ENCODE assay signal across 24 mouse cellular contexts in the genomic region with DNA sequence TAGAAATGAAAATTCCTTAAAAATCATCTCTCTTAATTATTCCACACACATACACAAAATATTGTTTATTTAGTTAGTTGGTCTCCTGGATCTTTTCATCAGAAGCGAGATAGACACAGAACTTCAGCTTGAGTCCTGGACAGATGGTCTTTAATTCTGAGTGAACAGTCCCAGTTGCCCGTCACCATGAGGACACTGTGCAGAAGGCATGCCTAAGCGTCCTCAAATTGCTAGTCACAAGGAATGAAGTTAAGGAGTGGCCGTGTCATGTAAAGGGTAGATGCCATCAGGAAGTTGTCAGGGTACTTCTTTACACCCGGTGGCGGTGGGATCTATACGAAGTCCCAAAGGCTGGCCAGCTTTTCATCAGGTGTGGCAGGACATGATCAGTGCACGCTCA. TPM values are rescaled to one million over a fixed set of nuclear protein-coding genes. Genes with fewer than 3 reads are reported as not detected.
DNase-seq lines count a peak whose midpoint lies in the region; ATAC-seq and TF ChIP-seq lines count a peak whose summit lies in the region.
"Had no signal": no experiment of that assay in that cellular context is flagged by ENCODE, and none has a peak within 500 bp of the region (broad histone marks: within the 10 kb centered on the region; RNA-seq: fewer than 3 reads in every experiment).

No protein-coding gene starts in this region.

- H3K27ac ChIP-seq in gastrocnemius, adult 2 months = peak overlapping the region; percentile 38; the same call in 1 of the 2 replicates
- H3K27ac ChIP-seq in liver, embryonic 12.5 days = peak overlapping the region; percentile 96
- H3K27ac ChIP-seq: embryonic facial prominence, embryonic 15.5 days; heart, embryonic 15.5 days; hindbrain, postnatal 0 days; limb, embryonic 10.5 days; neural tube, embryonic 12.5 days had no signal

- H3K9me3 ChIP-seq in megakaryocyte, embryonic 14.5 days = no peaks in the 10 kb centered on the region
- H3K9me3 ChIP-seq in liver, embryonic 12.5 days (replicated peaks) = no peaks in the 10 kb centered on the region
- H3K9me3 ChIP-seq: embryonic facial prominence, embryonic 15.5 days; heart, embryonic 15.5 days; hindbrain, embryonic 10.5 days; limb, embryonic 10.5 days; neural tube, embryonic 12.5 days; stomach, embryonic 15.5 days had no signal

- peaks cover 83% of the 10 kb centered on the region for H3K36me3 ChIP-seq in megakaryocyte, embryonic 14.5 days (replicated peaks; ENCODE audit: low read length)
- H3K36me3 ChIP-seq in liver, embryonic 12.5 days = peaks cover 39% of the 10 kb centered on the region
- H3K36me3 ChIP-seq: embryonic facial prominence, embryonic 15.5 days; heart, embryonic 15.5 days; hindbrain, embryonic 10.5 days; limb, embryonic 10.5 days; neural tube, embryonic 12.5 days; stomach, embryonic 15.5 days had no signal

- peak overlapping the region; percentile 89 for H3K4me2 ChIP-seq in liver, embryonic 12.5 days
- H3K4me2 ChIP-seq: embryonic facial prominence, embryonic 15.5 days; heart, embryonic 15.5 days; midbrain, embryonic 11.5 days; neural tube, embryonic 12.5 days; stomach, embryonic 15.5 days had no signal

- H3K4me3 ChIP-seq in gastrocnemius, adult 2 months = no peak overlapping the region
- peak overlapping the region; percentile 83 for H3K4me3 ChIP-seq in megakaryocyte, embryonic 14.5 days (replicated peaks)
- no peak overlapping the region for H3K4me3 ChIP-seq in liver, embryonic 12.5 days
- H3K4me3 ChIP-seq: embryonic facial prominence, embryonic 15.5 days; heart, embryonic 15.5 days; hindbrain, embryonic 10.5 days; limb, embryonic 10.5 days; neural tube, embryonic 12.5 days; stomach, embryonic 15.5 days had no signal

- intact Hi-C loops in gastrocnemius, adult 2 months (cut with DNase I) = no loop called here
- intact Hi-C loops in gastrocnemius, postnatal 36 days (cut with DNase I) = no loop called here

- H3K27me3 ChIP-seq in megakaryocyte, embryonic 14.5 days (replicated peaks) = no peaks in the 10 kb centered on the region
- H3K27me3 ChIP-seq in liver, embryonic 12.5 days (replicated peaks) = no peaks in the 10 kb centered on the region
- H3K27me3 ChIP-seq: embryonic facial prominence, embryonic 15.5 days; heart, embryonic 15.5 days; neural tube, embryonic 12.5 days; stomach, embryonic 15.5 days had no signal

- 54% methylated on average over 8 of the region's 8 CpGs for WGBS in liver, embryonic 12.5 days (ENCODE audit: insufficient replicate concordance)

- DNase-seq in gastrocnemius, adult 2 months = no peak
- DNase-seq in gastrocnemius, postnatal 36 days = no peak
- no peak for DNase-seq in frontal cortex, postnatal 36 days (ENCODE audit: low spot score in 2 of 2)
- no peak for DNase-seq in kidney, adult 11 months
- DNase-seq: embryo, embryonic 11 days; forebrain, postnatal 0 days; kidney, adult 8-10 months; kidney, postnatal 14 days; lung, postnatal 14 days; right cerebral cortex, postnatal 25 days; thymus, adult 18-20 months; thymus, postnatal 4 days had no signal

- no peak for ATAC-seq in megakaryocyte, adult 5-6 weeks (ENCODE audit: poor library complexity, severe bottlenecking)
- no peak for ATAC-seq in liver, embryonic 12.5 days
- ATAC-seq in granulocyte monocyte progenitor cell, adult 5-6 weeks (replicated peaks; ENCODE audit: poor library complexity, severe bottlenecking) = no peak
- ATAC-seq: forebrain, postnatal 0 days; hindbrain, postnatal 0 days had no signal

- H3K9ac ChIP-seq in liver, embryonic 12.5 days = peak overlapping the region; percentile 42
- H3K9ac ChIP-seq: embryonic facial prominence, embryonic 15.5 days; forebrain, postnatal 0 days; heart, embryonic 15.5 days; neural tube, embryonic 12.5 days; stomach, embryonic 15.5 days had no signal

- TF ChIP-seq CTCF in gastrocnemius, adult 2 months (IDR thresholded peaks at IDR 0.05) = no peak

- peaks cover 90% of the 10 kb centered on the region for H3K4me1 ChIP-seq in megakaryocyte, embryonic 14.5 days
- H3K4me1 ChIP-seq in liver, embryonic 12.5 days = peaks cover 96% of the 10 kb centered on the region

RNA-seq across cellular contexts. Expression of gene Taok3, which starts 19.9 kb away (rescaled TPM):
- 1 to 10 TPM; 4.6 to 6.8 TPM for total RNA-seq in gastrocnemius, adult 2 months (2021)
- 1 to 10 TPM; 3.9 to 4.3 TPM for total RNA-seq in gastrocnemius, postnatal 36 days (2021)
- 75.0 and 157 TPM in 2 replicates for polyA plus RNA-seq in megakaryocyte, embryonic 14.5 days (2012; ENCODE audit: insufficient read depth, low replicate concordance)
- 73.8 and 80.2 TPM in 2 replicates for total RNA-seq in megakaryocyte, adult 5-6 weeks (2015)
- total RNA-seq in megakaryocyte, adult 5-6 weeks (2017) = 57.5 and 72.8 TPM in 2 replicates
- polyA plus RNA-seq in liver, embryonic 12.5 days (2016; fragmentation: Nextera tagmentation; extraction: Ambion mirVana) = 67.9 and 68.6 TPM in 2 replicates
- 68.9 and 84.9 TPM in 2 replicates for total RNA-seq in granulocyte monocyte progenitor cell, adult 5-6 weeks (2014; fragmentation: Nextera tagmentation)
- 46.1 and 49.3 TPM in 2 replicates for total RNA-seq in granulocyte monocyte progenitor cell, adult 5-6 weeks (2017)

RNA-seq across cellular contexts. Expression of gene Suds3, which starts 23.9 kb away (rescaled TPM):
- total RNA-seq in gastrocnemius, adult 2 months (2021) = 10 to 100 TPM; 71.7 to 94.8 TPM
- total RNA-seq in gastrocnemius, postnatal 36 days (2021) = 10 to 100 TPM; 70.7 to 72.4 TPM
- polyA plus RNA-seq in megakaryocyte, embryonic 14.5 days (2012; ENCODE audit: insufficient read depth, low replicate concordance) = 37.1 and 38.0 TPM in 2 replicates
- 18.0 and 18.8 TPM in 2 replicates for total RNA-seq in megakaryocyte, adult 5-6 weeks (2015)
- 93.5 and 102 TPM in 2 replicates for total RNA-seq in megakaryocyte, adult 5-6 weeks (2017)
- polyA plus RNA-seq in liver, embryonic 12.5 days (2016; fragmentation: Nextera tagmentation; extraction: Ambion mirVana) = 61.2 and 66.4 TPM in 2 replicates
- total RNA-seq in granulocyte monocyte progenitor cell, adult 5-6 weeks (2014; fragmentation: Nextera tagmentation) = 46.0 and 52.2 TPM in 2 replicates
- total RNA-seq in granulocyte monocyte progenitor cell, adult 5-6 weeks (2017) = 84.9 and 91.7 TPM in 2 replicates

Comparison
In these comparisons a context has a peak if more than half of its experiments do, and no peak if none do; other contexts are left out.
1. RNA of gene Taok3, which starts 19.9 kb away (total RNA-seq): 46.1 to 84.9 TPM in granulocyte monocyte progenitor cell, adult 5-6 weeks and 57.5 to 80.2 TPM in megakaryocyte, adult 5-6 weeks; 4.6 to 6.8 TPM in gastrocnemius, adult 2 months and 3.9 to 4.3 TPM in gastrocnemius, postnatal 36 days; every median in the first group is over 4 times any median in the second.